Mouse (Mus musculus) R1 (cell line): Measurements from ENCODE around the gene Rab3gap2.
"Not testable (repeated sequence)": the region's sequence is repeated elsewhere in the genome, so short reads cannot be mapped to it uniquely, and the experiment has no call there.

Experiments
- DNase-seq: peaks from one replicate; pipeline ENCODE4 v3.0.0-alpha.2; 2018; ENCODE audit warnings: low read depth, low spot score

Rab3gap2 gene

GRCm38 (mm10) chr1:185280616-185281015, 76.7 kb downstream of the Rab3gap2 start:
- DNase-seq = no peak

GRCm38 (mm10) chr1:185282846-185283245, 78.9 kb downstream of the Rab3gap2 start:
- no peak for DNase-seq

- DNase-seq = no peak
Measured at GRCm38 (mm10) chr1:185283247-185283646, 79.3 kb downstream of the Rab3gap2 start.

- no peak for DNase-seq
Measured at GRCm38 (mm10) chr1:185284740-185285139, 80.8 kb downstream of the Rab3gap2 start.

GRCm38 (mm10) chr1:185285171-185285570, 81.3 kb downstream of the Rab3gap2 start:
- DNase-seq = no peak

GRCm38 (mm10) chr1:185287066-185287465, 83.1 kb downstream of the Rab3gap2 start:
- DNase-seq = no peak

GRCm38 (mm10) chr1:185289231-185289630, 85.3 kb downstream of the Rab3gap2 start:
- DNase-seq = no peak

GRCm38 (mm10) chr1:185291336-185291735, 87.4 kb downstream of the Rab3gap2 start:
- DNase-seq = no peak

- DNase-seq = no peak
Measured at GRCm38 (mm10) chr1:185292646-185293360, 88.9 kb downstream of the Rab3gap2 start.

- DNase-seq = no peak
Measured at GRCm38 (mm10) chr1:185296850-185297249, 92.9 kb downstream of the Rab3gap2 start.

GRCm38 (mm10) chr1:185298496-185298895, 94.6 kb downstream of the Rab3gap2 start:
- no peak for DNase-seq

- peak; percentile 50 for DNase-seq
Measured at GRCm38 (mm10) chr1:185302816-185303215, 98.9 kb downstream of the Rab3gap2 start.

- no peak for DNase-seq
Measured at GRCm38 (mm10) chr1:185306836-185307235, 102.9 kb downstream of the Rab3gap2 start.

- DNase-seq = no peak
Measured at GRCm38 (mm10) chr1:185307645-185308044, 103.7 kb downstream of the Rab3gap2 start.

- DNase-seq = no peak
Measured at GRCm38 (mm10) chr1:185308334-185308733, 104.4 kb downstream of the Rab3gap2 start.

GRCm38 (mm10) chr1:185308908-185309307, 105.0 kb downstream of the Rab3gap2 start:
- no peak for DNase-seq

GRCm38 (mm10) chr1:185311949-185312348, 108.0 kb downstream of the Rab3gap2 start:
- DNase-seq = no peak

- no peak for DNase-seq
Measured at GRCm38 (mm10) chr1:185314546-185314945, 110.6 kb downstream of the Rab3gap2 start.

- DNase-seq = no peak
Measured at GRCm38 (mm10) chr1:185315846-185316568, 112.1 kb downstream of the Rab3gap2 start.

GRCm38 (mm10) chr1:185327754-185328345, 123.9 kb downstream of the Rab3gap2 start:
- DNase-seq = not testable (repeated sequence)

GRCm38 (mm10) chr1:185328721-185329610, 125.0 kb downstream of the Rab3gap2 start, which contains the start of gene Iars2:
TSS of gene Iars2 (minus strand) at chr1:185329396.
- DNase-seq = peak; percentile 93
